Mouse (Mus musculus) hindbrain, embryonic 14.5 days (tissue): Measurements from ENCODE around the gene Man2a1. TPM values are rescaled to one million over a fixed set of nuclear protein-coding genes. Genes with fewer than 3 reads are reported as not detected.

ENCODE experiments used
- ATAC-seq: fragments of 200-750 bp; cut with Nextera tagmentation; 2 replicates; pipeline ENCODE4 v1.8.0; 2017; ENCODE audit warnings: moderate number of reproducible peaks, mild to moderate bottlenecking, moderate TSS enrichment, moderate library complexity; ENCODE audit not compliant: low FRiP score
- DNase-seq: peaks from one replicate; pipeline ENCODE4 v3.0.0-alpha.2; 2015; ENCODE audit warnings: low spot score
- H3K27ac ChIP-seq: fragments of 300-500 bp; sonication (generic); 2 replicates; pipeline ENCODE4 v1.5.1; 2014; ENCODE audit warnings: mild to moderate bottlenecking, moderate library complexity
- H3K27me3 ChIP-seq: fragments of 300-500 bp; sonication (generic); 2 replicates; pipeline ENCODE4 v1.6.1; 2014; ENCODE audit warnings: mild to moderate bottlenecking, low read length, mixed read lengths; ENCODE audit not compliant: control insufficient read depth, insufficient read depth
- H3K36me3 ChIP-seq: fragments of 300-500 bp; sonication (generic); replicated peaks from 2 replicates; pipeline ENCODE4 v1.6.1; 2014; ENCODE audit not compliant: control insufficient read depth, insufficient read depth
- H3K4me1 ChIP-seq: fragments of 300-500 bp; sonication (generic); replicated peaks from 2 replicates; pipeline ENCODE4 v1.6.1; 2014; ENCODE audit warnings: antibody characterized with exemption, low read length, mixed read lengths; ENCODE audit not compliant: control insufficient read depth, insufficient read depth
- H3K4me2 ChIP-seq: fragments of 300-500 bp; sonication (generic); replicated peaks from 2 replicates; pipeline ENCODE4 v1.6.1; 2014; ENCODE audit warnings: mild to moderate bottlenecking, moderate library complexity
- H3K4me3 ChIP-seq: fragments of 300-500 bp; sonication (generic); replicated peaks from 2 replicates; pipeline ENCODE4 v1.5.1; 2014; ENCODE audit warnings: mild to moderate bottlenecking, low read length
- H3K9ac ChIP-seq: fragments of 300-500 bp; sonication (generic); 2 replicates; pipeline ENCODE4 v1.6.1; 2014
- H3K9me3 ChIP-seq: fragments of 300-500 bp; sonication (generic); 2 replicates; pipeline ENCODE4 v1.6.1; 2016; ENCODE audit warnings: low read length; ENCODE audit not compliant: control insufficient read depth
- WGBS: fragments of 180-500 bp; shearing (Covaris S2); extraction: QIAGEN DNeasy Blood & Tissue Kit; methylation state at CpG from one replicate; pipeline ENCODE4 v1.1.7; 2014; 5-methylcytosine and 5-hydroxymethylcytosine counted together
- polyA plus RNA-seq: library from polyadenylated mRNA; unstranded; fragments of >200 nt; fragmentation: Nextera tagmentation; extraction: Ambion mirVana; gene quantifications from 2 replicates; pipeline ENCODE4 v1.2.1, GENCODE M21; 2014

The Man2a1 gene
- polyA plus RNA-seq, 1 experiment from 2014 or later = 5.5 TPM

DNA sequence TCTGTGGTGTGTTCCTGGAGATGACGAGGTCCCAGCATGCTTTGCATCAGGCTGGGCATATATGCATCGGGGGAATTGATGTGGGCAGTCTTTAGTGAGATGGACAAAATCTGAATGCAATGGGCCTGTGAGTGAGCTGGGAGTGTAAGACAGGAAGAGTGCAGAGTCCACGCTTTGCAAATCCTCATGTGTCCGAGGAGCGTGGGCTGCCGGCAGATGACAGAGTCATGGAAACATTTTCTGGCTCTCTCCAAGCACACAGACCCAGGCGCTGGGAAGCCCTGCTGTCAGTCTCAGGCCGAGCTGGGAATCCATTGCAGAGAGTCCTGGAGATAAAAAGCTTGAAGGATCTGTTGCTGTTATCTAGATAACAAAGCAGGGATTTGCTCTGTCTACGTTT lies 19.6 kb downstream of the Man2a1 start:
- H3K4me2 ChIP-seq = no peak overlapping the region
- no peaks in the 10 kb centered on the region for H3K9me3 ChIP-seq
- WGBS = 72% methylated on average over 9 of the region's 9 CpGs
- H3K27me3 ChIP-seq = no peaks in the 10 kb centered on the region
- no peak overlapping the region for H3K27ac ChIP-seq
- H3K9ac ChIP-seq = no peak overlapping the region
- peaks cover 4% of the 10 kb centered on the region; the same call in 1 of the 2 replicates for H3K36me3 ChIP-seq
- peaks cover 6% of the 10 kb centered on the region for H3K4me1 ChIP-seq
- H3K4me3 ChIP-seq = no peak overlapping the region
- ATAC-seq (no peak), DNase-seq (no peak)

DNA sequence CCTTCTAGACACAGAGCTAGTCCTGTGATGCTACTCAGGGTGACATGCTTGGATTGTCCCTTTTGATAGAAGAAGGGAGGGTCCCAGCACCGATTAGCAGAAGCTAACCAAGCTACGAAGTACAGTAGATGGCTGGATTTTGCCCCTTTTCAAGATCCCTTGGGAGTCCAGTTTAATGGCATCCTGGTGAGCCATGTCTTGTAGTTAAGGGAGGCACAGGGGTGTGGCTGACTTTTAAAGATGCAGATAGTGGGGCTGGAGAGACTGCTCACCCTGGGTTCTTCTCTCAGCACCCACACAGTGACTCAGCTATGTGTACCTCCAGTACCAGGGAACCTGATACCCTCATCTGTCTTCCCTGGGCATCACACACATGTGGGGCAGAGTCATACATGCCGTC lies 20.1 kb downstream of the Man2a1 start:
- Histone ChIP-seq H3K36me3 (peaks cover 9% of the 10 kb centered on the region; the same call in 1 of the 2 replicates), H3K27ac (no peak overlapping the region), H3K4me2 (no peak overlapping the region), H3K4me3 (no peak overlapping the region), H3K27me3 (no peaks in the 10 kb centered on the region), H3K4me1 (peaks cover 6% of the 10 kb centered on the region; the same call in 1 of the 2 replicates), H3K9me3 (no peaks in the 10 kb centered on the region), H3K9ac (no peak overlapping the region)
- no peak for ATAC-seq
- WGBS = 87% methylated on average over 3 of the region's 3 CpGs
- no peak for DNase-seq

DNA sequence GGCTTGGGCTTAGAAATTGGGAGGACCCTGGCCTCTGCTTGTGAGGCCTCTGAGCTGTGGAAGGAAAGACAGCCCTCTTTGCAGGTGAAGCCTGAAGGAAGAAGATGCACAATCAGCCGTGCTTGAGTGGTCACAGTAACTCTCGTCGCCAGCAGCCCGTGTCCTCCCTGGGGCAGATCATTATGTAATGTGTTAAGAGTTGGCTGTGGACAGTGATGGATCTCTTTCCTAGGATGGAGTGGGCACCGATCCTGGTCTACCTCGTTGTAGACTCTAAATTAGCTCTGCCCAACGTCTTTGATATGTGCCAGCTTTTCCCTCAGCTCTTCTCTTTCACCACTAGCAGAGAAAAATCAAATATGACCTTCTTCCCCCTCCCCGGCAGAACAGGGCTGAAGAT lies 20.7 kb downstream of the Man2a1 start:
- no peak for DNase-seq
- H3K27ac ChIP-seq = no peak overlapping the region
- no peak overlapping the region for H3K9ac ChIP-seq
- no peak for ATAC-seq
- peaks cover 6% of the 10 kb centered on the region; the same call in 1 of the 2 replicates for H3K4me1 ChIP-seq
- WGBS = 24% methylated on average over 8 of the region's 8 CpGs
- no peak overlapping the region for H3K4me3 ChIP-seq
- peaks cover 9% of the 10 kb centered on the region; the same call in 1 of the 2 replicates for H3K36me3 ChIP-seq
- no peaks in the 10 kb centered on the region for H3K27me3 ChIP-seq
- H3K9me3 ChIP-seq = no peaks in the 10 kb centered on the region
- no peak overlapping the region for H3K4me2 ChIP-seq

DNA sequence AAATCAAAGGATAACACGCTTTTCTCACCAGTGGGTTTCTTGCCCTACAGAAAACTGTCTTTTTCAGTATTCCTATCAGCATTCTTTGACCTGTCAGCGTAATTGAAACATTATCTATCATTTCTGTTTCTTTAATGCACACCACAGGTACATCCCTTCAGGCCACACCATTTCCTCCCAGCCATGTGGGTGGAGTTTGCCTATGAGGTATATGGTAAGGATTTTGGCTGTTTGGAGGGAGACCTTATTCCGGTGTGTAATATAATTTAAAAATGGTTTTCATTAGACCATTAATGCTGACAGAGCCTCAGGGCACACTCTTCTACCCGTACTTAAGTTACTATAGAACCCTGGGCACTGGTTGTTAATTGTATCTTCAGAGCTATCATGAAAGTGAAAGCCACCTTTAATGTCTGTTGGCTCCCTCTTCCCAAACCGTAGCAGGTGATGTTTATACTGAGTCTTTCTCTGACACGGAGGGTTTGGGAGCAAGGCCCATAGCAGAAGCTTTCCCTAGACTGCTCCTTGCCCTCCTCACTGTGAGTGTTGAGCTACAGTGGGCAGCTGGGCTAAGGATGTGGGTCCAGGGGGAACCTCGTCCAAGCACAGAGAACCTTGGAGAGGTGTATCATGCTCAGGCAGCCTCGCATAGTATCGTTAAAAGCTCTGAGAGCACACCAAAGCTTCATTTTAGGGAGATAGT lies 21.3 kb downstream of the Man2a1 start:
- Histone ChIP-seq H3K4me3 (no peak overlapping the region), H3K9ac (no peak overlapping the region), H3K4me1 (peaks cover 7% of the 10 kb centered on the region), H3K27ac (peak overlapping the region; percentile 24; the same call in 1 of the 2 replicates), H3K36me3 (peaks cover 9% of the 10 kb centered on the region; the same call in 1 of the 2 replicates), H3K9me3 (no peaks in the 10 kb centered on the region), H3K27me3 (no peaks in the 10 kb centered on the region), H3K4me2 (no peak overlapping the region; the same call in 1 of the 2 replicates)
- DNase-seq (no peak), ATAC-seq (no peak)
- WGBS = 80% methylated on average over 9 of the region's 9 CpGs

DNA sequence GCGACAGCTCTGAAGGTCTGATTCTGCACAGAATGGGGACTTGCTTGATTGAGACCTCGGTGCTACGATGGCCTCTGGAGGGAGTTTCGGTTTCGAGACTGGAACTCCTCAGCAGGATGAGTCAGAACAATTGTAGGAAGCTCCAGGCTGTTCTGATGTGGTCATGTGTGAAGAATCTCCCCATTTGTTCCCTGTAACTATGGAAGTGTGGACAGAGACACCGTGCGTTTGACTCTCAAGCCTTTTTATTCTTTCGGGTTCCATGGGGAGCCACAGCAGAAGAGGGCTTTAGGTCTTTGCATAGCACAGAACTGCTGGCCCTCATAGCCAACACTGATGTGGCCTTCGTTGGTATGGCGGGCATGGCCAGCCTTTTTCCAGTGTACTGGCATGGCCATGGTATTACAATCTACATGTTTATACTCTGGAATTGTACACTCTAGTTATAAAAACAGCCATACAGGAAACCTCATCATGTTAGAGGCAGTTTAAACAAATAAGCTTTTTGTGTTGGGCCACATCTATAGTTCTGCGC lies 21.9 kb downstream of the Man2a1 start:
- H3K9me3 ChIP-seq = no peaks in the 10 kb centered on the region
- no peak overlapping the region for H3K9ac ChIP-seq
- ATAC-seq (no peak), DNase-seq (no peak)
- H3K36me3 ChIP-seq = peaks cover 9% of the 10 kb centered on the region; the same call in 1 of the 2 replicates
- no peak overlapping the region; the same call in 1 of the 2 replicates for H3K4me2 ChIP-seq
- no peak overlapping the region for H3K4me3 ChIP-seq
- no peaks in the 10 kb centered on the region for H3K27me3 ChIP-seq
- no peak overlapping the region for H3K27ac ChIP-seq
- H3K4me1 ChIP-seq = peaks cover 13% of the 10 kb centered on the region
- WGBS = 46% methylated on average over 11 of the region's 11 CpGs

DNA sequence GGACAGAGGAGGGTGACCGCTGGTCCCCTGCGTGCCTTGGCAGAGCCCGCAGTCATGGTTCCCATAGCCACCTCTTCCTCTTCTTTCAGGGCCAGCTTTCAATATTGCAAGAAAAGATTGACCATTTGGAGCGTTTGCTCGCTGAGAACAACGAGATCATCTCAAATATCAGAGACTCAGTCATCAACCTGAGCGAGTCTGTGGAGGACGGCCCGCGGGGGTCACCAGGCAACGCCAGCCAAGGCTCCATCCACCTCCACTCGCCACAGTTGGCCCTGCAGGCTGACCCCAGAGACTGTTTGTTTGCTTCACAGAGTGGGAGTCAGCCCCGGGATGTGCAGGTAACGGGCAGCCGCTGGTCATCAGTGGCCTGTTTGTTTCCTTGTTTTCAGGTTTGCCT lies 23.9 kb downstream of the Man2a1 start:
- no peak for DNase-seq
- Histone ChIP-seq H3K36me3 (peaks cover 9% of the 10 kb centered on the region; the same call in 1 of the 2 replicates), H3K4me3 (no peak overlapping the region), H3K4me2 (no peak overlapping the region), H3K27ac (no peak overlapping the region), H3K9me3 (no peaks in the 10 kb centered on the region), H3K9ac (no peak overlapping the region), H3K27me3 (no peaks in the 10 kb centered on the region), H3K4me1 (peaks cover 15% of the 10 kb centered on the region)
- 90% methylated on average over 15 of the region's 15 CpGs for WGBS
- no peak for ATAC-seq

DNA sequence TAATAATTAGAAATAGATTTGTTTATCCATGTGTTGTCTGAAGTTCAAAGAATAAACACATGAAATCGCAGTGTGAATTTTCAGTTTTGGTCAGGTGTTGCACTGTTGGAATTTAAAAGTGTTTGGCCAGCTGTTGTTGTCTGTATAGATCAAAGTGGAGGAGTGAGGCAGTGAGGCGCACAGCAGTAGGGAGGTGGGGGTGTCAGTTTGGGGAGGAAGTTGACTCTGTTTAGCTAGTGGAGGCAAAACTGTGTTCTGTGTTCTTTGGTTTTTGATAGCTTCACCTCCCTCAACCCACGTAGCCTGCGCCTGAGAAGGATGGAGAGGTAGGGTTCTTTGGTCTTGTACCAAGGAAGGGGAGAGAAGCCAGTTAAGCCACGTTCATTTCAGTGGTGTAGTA lies 28.3 kb downstream of the Man2a1 start:
- H3K27ac ChIP-seq = no peak overlapping the region
- H3K9me3 ChIP-seq = no peaks in the 10 kb centered on the region
- H3K4me3 ChIP-seq = no peak overlapping the region
- 87% methylated on average over 5 of the region's 5 CpGs for WGBS
- no peaks in the 10 kb centered on the region for H3K27me3 ChIP-seq
- H3K36me3 ChIP-seq = peaks cover 9% of the 10 kb centered on the region; the same call in 1 of the 2 replicates
- ATAC-seq (no peak), DNase-seq (no peak)
- peaks cover 9% of the 10 kb centered on the region for H3K4me1 ChIP-seq
- H3K9ac ChIP-seq = no peak overlapping the region
- H3K4me2 ChIP-seq = no peak overlapping the region

DNA sequence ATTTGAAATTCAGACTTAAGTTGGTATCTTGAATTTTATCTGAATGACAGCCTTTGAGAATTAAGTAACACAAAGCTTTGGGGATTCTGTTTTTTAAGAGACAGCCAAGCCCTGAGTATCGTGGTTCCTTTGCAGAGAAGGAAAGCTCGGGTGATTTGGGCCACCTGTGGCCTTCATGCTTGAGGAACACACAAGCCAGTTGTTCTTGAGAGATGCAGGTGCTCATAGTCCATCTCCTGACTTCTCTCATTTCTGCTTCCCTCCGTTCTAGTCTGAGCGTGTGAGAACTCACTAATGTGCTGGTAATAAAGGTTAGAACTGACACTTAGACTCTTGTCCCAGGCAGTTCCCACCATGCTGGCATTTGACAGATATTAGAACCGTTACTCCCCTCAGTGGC lies 28.9 kb downstream of the Man2a1 start:
- ATAC-seq = no peak
- Histone ChIP-seq H3K4me1 (peaks cover 9% of the 10 kb centered on the region), H3K4me2 (no peak overlapping the region), H3K36me3 (peaks cover 6% of the 10 kb centered on the region; the same call in 1 of the 2 replicates), H3K27me3 (no peaks in the 10 kb centered on the region), H3K27ac (no peak overlapping the region), H3K9me3 (no peaks in the 10 kb centered on the region), H3K9ac (no peak overlapping the region), H3K4me3 (no peak overlapping the region)
- no peak for DNase-seq
- 70% methylated on average over 5 of the region's 5 CpGs for WGBS

DNA sequence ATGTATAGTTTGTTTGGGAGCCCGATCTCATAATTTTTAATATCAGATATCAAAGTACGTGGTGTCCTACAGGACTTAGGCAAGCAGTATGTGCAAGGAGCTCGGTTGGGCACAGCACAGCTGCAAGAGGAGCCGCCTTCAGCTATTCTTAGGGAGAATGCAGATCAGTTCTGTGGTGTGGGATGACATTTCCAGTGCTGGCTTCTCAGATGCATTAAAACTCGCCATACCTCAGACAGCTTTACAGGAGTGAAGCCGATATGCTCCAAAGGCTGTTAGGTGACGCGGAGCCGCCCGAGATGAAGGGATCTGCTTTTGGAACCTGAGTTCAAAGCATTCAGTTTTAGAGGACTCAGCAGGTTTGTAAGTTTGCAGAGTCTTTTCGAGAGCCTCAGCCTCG lies 30.0 kb downstream of the Man2a1 start:
- Histone ChIP-seq H3K9ac (no peak overlapping the region), H3K4me2 (no peak overlapping the region), H3K27ac (no peak overlapping the region), H3K4me1 (peaks cover 9% of the 10 kb centered on the region), H3K36me3 (peaks cover 1% of the 10 kb centered on the region; the same call in 1 of the 2 replicates), H3K27me3 (no peaks in the 10 kb centered on the region), H3K9me3 (no peaks in the 10 kb centered on the region), H3K4me3 (no peak overlapping the region)
- ATAC-seq = no peak
- WGBS = 95% methylated on average over 12 of the region's 12 CpGs
- no peak for DNase-seq
